Mouse (Mus musculus): ENCODE results near the gene Gm10197.

DNA sequence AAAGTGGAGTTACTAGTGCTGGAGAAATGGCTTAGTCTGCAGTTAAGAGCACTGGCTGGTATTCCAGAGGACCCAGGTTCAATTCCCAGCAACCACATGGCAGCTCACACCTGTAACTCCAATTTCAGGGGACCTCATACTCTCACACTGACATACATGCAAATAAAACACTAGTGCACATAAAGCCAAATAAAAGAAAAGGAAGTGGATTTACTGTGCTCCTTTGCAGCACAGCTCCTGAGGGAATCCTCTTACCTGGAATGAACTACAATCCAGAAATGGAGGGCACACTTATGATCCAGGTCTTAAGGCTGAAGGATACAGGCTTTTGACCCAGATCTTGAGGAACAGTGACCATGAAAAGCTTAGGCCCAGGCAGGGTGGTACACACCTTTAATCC, 22.1 kb upstream of the Gm10197 start:
- TF ChIP-seq CTCF (IDR thresholded peaks at IDR 0.05; ENCODE audit: control insufficient read depth, insufficient read depth, insufficient read length) (no peak), FOSL1 (IDR thresholded peaks at IDR 0.05; ENCODE audit: insufficient read depth, low read length, poor library complexity, severe bottlenecking) (no peak), CEBPB (IDR thresholded peaks at IDR 0.05; ENCODE audit: low read depth) (no peak), MAX (IDR thresholded peaks at IDR 0.05) (no peak), USF1 (IDR thresholded peaks at IDR 0.05; ENCODE audit: low read depth) (no peak)

Data from C2C12 (cell line).